ENCODE assay signal across 27 mouse cellular contexts in the genomic region with DNA sequence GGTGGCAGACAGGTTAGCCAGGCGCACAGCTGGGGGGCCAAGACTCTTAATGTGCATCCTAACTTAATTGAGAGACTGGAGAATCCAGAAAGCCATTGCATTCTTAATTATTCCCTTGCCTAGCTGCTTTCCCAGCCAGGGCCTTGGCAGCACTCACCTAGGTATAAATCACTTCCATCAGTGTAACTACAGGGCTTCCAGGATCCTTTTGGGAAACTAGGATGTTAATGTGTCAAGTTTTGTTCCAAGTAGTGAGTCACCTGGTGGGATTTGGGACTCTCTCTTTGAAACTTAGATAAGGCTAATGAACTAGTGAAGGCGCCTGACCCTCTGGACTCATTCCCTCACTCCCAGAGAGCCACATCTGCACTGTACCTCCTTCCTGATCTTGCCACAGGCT.
DNase-seq lines count a peak whose midpoint lies in the region; ATAC-seq and TF ChIP-seq lines count a peak whose summit lies in the region.
"Had no signal": no experiment of that assay in that cellular context is flagged by ENCODE, and none has a peak within 500 bp of the region (broad histone marks: within the 10 kb centered on the region; RNA-seq: fewer than 3 reads in every experiment).

No protein-coding gene starts in this region.

- no peak for ATAC-seq in inflammation-experienced regulatory T-cells, adult 6 months
- ATAC-seq: forebrain, embryonic 15.5 days; intestine, embryonic 15.5 days had no signal

- intact Hi-C loops in gastrocnemius, adult 2 months (cut with DNase I): no loop called here
- intact Hi-C loops in gastrocnemius, postnatal 14 days (cut with DNase I; ENCODE audit: low total_unique reads): no loop called here

- peak; percentile 31 for DNase-seq in gastrocnemius, adult 18-20 months (ENCODE audit: low spot score)
- no peak for DNase-seq in gastrocnemius, adult 8-10 months (ENCODE audit: low spot score in 2 of 2)
- DNase-seq in gastrocnemius, adult 2 months: peak; percentile 13
- peak; percentile 7 for DNase-seq in gastrocnemius, postnatal 14 days
- peak; percentile 32 for DNase-seq in skeletal muscle tissue, adult 2 months (ENCODE audit: low read depth, low spot score)
- no peak for DNase-seq in cerebellum, adult 2 months
- DNase-seq: adrenal gland, adult 2 months; adrenal gland, postnatal 14 days; B cell, adult 2 months; cerebellum, adult 11-12 months; cerebellum, adult 9-10 months; cerebellum, postnatal 14 days; heart, adult 18-20 months; heart, postnatal 10 days; heart, postnatal 36 days; kidney, adult 11 months had no signal

- no peaks in the 10 kb centered on the region for H3K4me1 ChIP-seq in cerebellum, adult 2 months (ENCODE audit: control insufficient read depth, insufficient read depth, low read length)
- H3K4me1 ChIP-seq: embryonic facial prominence, embryonic 12.5 days; forebrain, embryonic 12.5 days; forebrain, embryonic 15.5 days; heart, embryonic 12.5 days; heart, embryonic 15.5 days; hindbrain, embryonic 10.5 days; hindbrain, embryonic 15.5 days; intestine, embryonic 15.5 days had no signal

- H3K27me3 ChIP-seq in cerebellum, adult 2 months (ENCODE audit: control insufficient read depth, insufficient read depth, low read length): no peaks in the 10 kb centered on the region
- H3K27me3 ChIP-seq: CH12.LX; embryonic facial prominence, embryonic 12.5 days; forebrain, embryonic 12.5 days; forebrain, embryonic 15.5 days; heart, embryonic 12.5 days; heart, embryonic 15.5 days; hindbrain, embryonic 15.5 days; intestine, embryonic 15.5 days had no signal

- no peak overlapping the region for H3K4me3 ChIP-seq in gastrocnemius, adult 2 months
- no peak overlapping the region for H3K4me3 ChIP-seq in cerebellum, adult 2 months (replicated peaks; ENCODE audit: insufficient read depth, low read depth, low read length)
- H3K4me3 ChIP-seq: embryonic facial prominence, embryonic 12.5 days; erythroblast, embryonic 14.5 days; forebrain, embryonic 12.5 days; forebrain, embryonic 15.5 days; heart, embryonic 12.5 days; heart, embryonic 15.5 days; hindbrain, embryonic 10.5 days; hindbrain, embryonic 15.5 days; intestine, embryonic 15.5 days had no signal

- no peak for TF ChIP-seq POLR2A in cerebellum, adult 2 months (IDR thresholded peaks at IDR 0.05; ENCODE audit: borderline replicate concordance, insufficient read depth, low read length)

- TF ChIP-seq CTCF in gastrocnemius, adult 2 months (IDR thresholded peaks at IDR 0.05): no peak
- no peak for TF ChIP-seq CTCF in cerebellum, adult 2 months (IDR thresholded peaks at IDR 0.05; ENCODE audit: borderline replicate concordance, insufficient read depth, low read depth, low read length)

- no peak overlapping the region for H3K27ac ChIP-seq in gastrocnemius, adult 2 months
- H3K27ac ChIP-seq in cerebellum, adult 2 months (ENCODE audit: insufficient read depth, low read length): no peak overlapping the region
- H3K27ac ChIP-seq: embryonic facial prominence, embryonic 12.5 days; forebrain, embryonic 12.5 days; forebrain, embryonic 15.5 days; heart, embryonic 15.5 days; hindbrain, embryonic 10.5 days; hindbrain, embryonic 15.5 days; intestine, embryonic 15.5 days had no signal

- 78% methylated on average over 2 of the region's 2 CpGs for WGBS in cerebellum, adult 2 months

Comparison
In these comparisons a context has a peak if more than half of its experiments do, and no peak if none do; other contexts are left out.
1. DNase-seq: peak in gastrocnemius, adult 18-20 months (single experiment), gastrocnemius, adult 2 months (single experiment), gastrocnemius, postnatal 14 days (single experiment) and skeletal muscle tissue, adult 2 months (single experiment); none in gastrocnemius, adult 8-10 months (0 of 2) and cerebellum, adult 2 months (0 of 2).